Mouse (Mus musculus) ES-E14 (cell line): ENCODE measurements around the gene Skap1. TPM values are rescaled to one million over a fixed set of nuclear protein-coding genes. Genes with fewer than 3 reads are reported as not detected.
A peak's percentile ranks its signal among the peaks of the same experiment; 100 is the strongest.

Experiments
- DNase-seq: peaks from one replicate; pipeline ENCODE4 v3.0.0-alpha.2; 2013; ENCODE audit warnings: low read depth, low spot score
- H3K27ac ChIP-seq: 2 replicates; pipeline ENCODE4 v1.5.1; 2012; ENCODE audit warnings: low read depth, mild to moderate bottlenecking, low read length, moderate library complexity, mixed read lengths; ENCODE audit not compliant: poor library complexity, insufficient read depth, severe bottlenecking
- H3K36me3 ChIP-seq: 2 replicates; pipeline ENCODE4 v1.6.1; 2012; ENCODE audit warnings: mild to moderate bottlenecking, low read length, moderate library complexity, mixed read lengths; ENCODE audit not compliant: control insufficient read depth, poor library complexity, insufficient read depth, severe bottlenecking
- H3K4me1 ChIP-seq, 2 experiments: fragments of 150-350 bp in 1 of 2; sonication (generic) in 1 of 2; 2 replicates each; pipeline ENCODE4 v1.6.1; 2012; ENCODE audit warnings: low read length in 2 of 2, mild to moderate bottlenecking in 1 of 2, mixed read lengths in 1 of 2; ENCODE audit not compliant: control insufficient read depth in 2 of 2, insufficient read depth in 2 of 2, poor library complexity in 1 of 2
- H3K4me3 ChIP-seq, 2 experiments: fragments of 150-350 bp in 1 of 2; sonication (generic) in 1 of 2; 2 replicates each; pipeline ENCODE4 v1.5.1; 2012; ENCODE audit warnings: low read length in 2 of 2, low read depth in 1 of 2, mild to moderate bottlenecking in 1 of 2, mixed read lengths in 1 of 2; ENCODE audit not compliant: insufficient read depth in 1 of 2, poor library complexity in 1 of 2, severe bottlenecking in 1 of 2
- H3K9ac ChIP-seq: 2 replicates; pipeline ENCODE4 v1.6.1; 2012; ENCODE audit warnings: low read depth, mild to moderate bottlenecking, low read length, mixed read lengths; ENCODE audit not compliant: poor library complexity, insufficient read depth, severe bottlenecking
- H3K9me3 ChIP-seq: fragments of 150-350 bp; sonication (generic); 2 replicates; pipeline ENCODE4 v1.6.1; 2012; ENCODE audit warnings: low read depth, mild to moderate bottlenecking, low read length; ENCODE audit not compliant: control insufficient read depth, insufficient read depth
- CHD2 ChIP-seq: IDR thresholded peaks from 2 replicates; pipeline ENCODE4 v1.6.1; 2014; ENCODE audit warnings: mild to moderate bottlenecking, low read depth, low read length, inconsistent platforms
- HCFC1 ChIP-seq: IDR thresholded peaks from 2 replicates; pipeline ENCODE4 v1.6.1; 2012; ENCODE audit warnings: low read length, inconsistent platforms, borderline replicate concordance; ENCODE audit not compliant: insufficient read depth
- MAFK ChIP-seq: IDR thresholded peaks from 2 replicates; pipeline ENCODE4 v1.6.1; 2014; ENCODE audit warnings: mild to moderate bottlenecking, low read depth, low read length, inconsistent platforms; ENCODE audit not compliant: insufficient read depth
- ZC3H11A ChIP-seq: IDR thresholded peaks from 2 replicates; pipeline ENCODE4 v1.6.1; 2012; ENCODE audit warnings: low read depth, mild to moderate bottlenecking, inconsistent platforms, low read length, borderline replicate concordance
- ZNF384 ChIP-seq: IDR thresholded peaks from 2 replicates; pipeline ENCODE4 v1.6.1; 2012; ENCODE audit warnings: low read depth, low read length, inconsistent platforms
- in situ Hi-C, 2 experiments: fragments of 600-800 bp; cut with MboI; formaldehyde crosslinking; loops; one replicate each; pipeline ENCODE4 v1.15.1; 2025; ENCODE audit warnings: low sequenced_read_pairs in 2 of 2, inconsistent platforms in 1 of 2; ENCODE audit not compliant: unreplicated experiment in 2 of 2
- total RNA-seq: library from RNA; depleted of rRNA; stranded (reverse); fragments of 300-350 nt; gene quantifications from 2 replicates; pipeline ENCODE4 v1.2.3, GENCODE M21; 2012

Gene Skap1
- total RNA-seq, 1 experiment: 0.40 TPM

DNA sequence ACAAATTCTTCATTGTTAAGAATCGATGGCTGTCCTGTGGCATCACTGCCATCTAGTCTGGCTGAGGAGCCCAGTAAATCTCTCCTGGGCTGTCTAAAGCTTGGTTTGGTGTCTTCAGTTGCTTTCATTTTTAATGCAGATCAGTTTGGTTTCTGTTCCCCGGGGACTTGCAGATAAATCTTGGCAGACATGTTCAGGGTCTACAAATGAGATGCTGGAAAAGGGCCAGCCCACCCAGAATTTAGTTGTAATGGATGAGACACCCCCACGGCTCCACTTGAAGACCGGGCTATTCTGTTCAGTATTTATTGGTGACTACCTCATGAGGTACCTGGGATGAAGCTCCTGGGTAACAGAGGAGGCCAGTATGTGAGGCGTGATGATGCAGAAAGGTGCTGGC is 265.9 kb downstream of the Skap1 start:
- no peak overlapping the region for H3K4me3 ChIP-seq
- H3K36me3 ChIP-seq: no peaks in the 10 kb centered on the region
- TF ChIP-seq MAFK (no peak), ZNF384 (no peak), HCFC1 (no peak), ZC3H11A (no peak), CHD2 (no peak)
- no peak for DNase-seq
- no peak overlapping the region for H3K27ac ChIP-seq
- peaks cover 3 to 9% of the 10 kb centered on the region in 2 experiments; a peak in 2 of 4 replicates for H3K4me1 ChIP-seq
- in situ Hi-C loops: no loop called here
- H3K9ac ChIP-seq: no peak overlapping the region
- H3K9me3 ChIP-seq: no peaks in the 10 kb centered on the region

DNA sequence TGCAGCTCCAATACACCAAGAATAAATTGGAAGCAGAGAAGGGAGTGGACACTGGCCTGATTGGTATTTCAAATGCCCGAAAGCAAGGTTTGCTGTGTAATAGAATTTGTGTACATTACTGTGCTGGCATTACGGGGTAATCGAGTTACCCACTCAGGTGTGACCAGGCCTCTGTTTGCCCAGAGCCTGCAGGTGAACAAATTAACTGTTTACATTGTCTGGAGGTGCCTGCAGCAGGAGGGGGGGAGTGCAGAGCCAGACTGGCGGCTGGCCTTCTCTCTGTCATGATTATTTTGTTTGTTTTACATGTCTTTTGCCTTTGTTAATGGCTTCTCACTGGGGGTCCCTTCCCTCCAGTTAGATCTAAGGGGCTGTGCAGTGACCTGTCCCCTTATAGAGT is 268.3 kb downstream of the Skap1 start:
- in situ Hi-C loops: no loop called here
- no peaks in the 10 kb centered on the region for H3K9me3 ChIP-seq
- DNase-seq: no peak
- no peaks in the 10 kb centered on the region for H3K36me3 ChIP-seq
- peaks cover 0 to 4% of the 10 kb centered on the region in 2 experiments; a peak in 2 of 4 replicates for H3K4me1 ChIP-seq
- no peak overlapping the region for H3K4me3 ChIP-seq
- H3K27ac ChIP-seq: no peak overlapping the region
- no peak overlapping the region for H3K9ac ChIP-seq
- no peak for TF ChIP-seq ZNF384

DNA sequence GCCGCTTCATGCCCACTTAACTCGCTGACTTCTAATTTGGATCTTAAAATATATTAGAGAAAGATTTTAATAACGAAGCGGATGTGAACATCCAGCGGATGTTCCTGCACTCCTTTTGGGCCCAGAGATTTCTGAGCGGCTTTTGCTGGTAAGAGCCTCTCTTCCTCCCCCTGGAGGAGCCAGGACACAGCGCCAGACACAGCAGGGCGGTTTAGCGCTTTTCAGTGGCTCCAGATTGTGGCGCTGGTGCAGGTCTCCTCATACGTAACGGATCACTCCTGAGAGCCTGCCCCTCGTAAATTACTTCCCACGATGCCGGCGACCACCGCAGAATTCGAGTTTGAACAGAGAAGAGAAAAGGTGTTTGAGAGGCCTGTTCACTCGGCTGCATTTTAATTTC is 271.5 kb downstream of the Skap1 start:
- H3K36me3 ChIP-seq: no peaks in the 10 kb centered on the region
- TF ChIP-seq ZC3H11A: peak; percentile 7; the same call in 1 of the 2 replicates
- no peak for TF ChIP-seq CHD2
- no peak for TF ChIP-seq MAFK
- no peak for TF ChIP-seq ZNF384
- peaks cover under 1 to 4% of the 10 kb centered on the region in 2 experiments; a peak in 1 of 4 replicates for H3K4me1 ChIP-seq
- DNase-seq: peak; percentile 65
- H3K4me3 ChIP-seq: peak overlapping the region; percentile 30 to 56; a peak in 3 of 4 replicates
- in situ Hi-C loops: no loop called here
- peak overlapping the region; percentile 39; the same call in 1 of the 2 replicates for H3K9ac ChIP-seq
- H3K27ac ChIP-seq: no peak overlapping the region
- H3K9me3 ChIP-seq: no peaks in the 10 kb centered on the region

DNA sequence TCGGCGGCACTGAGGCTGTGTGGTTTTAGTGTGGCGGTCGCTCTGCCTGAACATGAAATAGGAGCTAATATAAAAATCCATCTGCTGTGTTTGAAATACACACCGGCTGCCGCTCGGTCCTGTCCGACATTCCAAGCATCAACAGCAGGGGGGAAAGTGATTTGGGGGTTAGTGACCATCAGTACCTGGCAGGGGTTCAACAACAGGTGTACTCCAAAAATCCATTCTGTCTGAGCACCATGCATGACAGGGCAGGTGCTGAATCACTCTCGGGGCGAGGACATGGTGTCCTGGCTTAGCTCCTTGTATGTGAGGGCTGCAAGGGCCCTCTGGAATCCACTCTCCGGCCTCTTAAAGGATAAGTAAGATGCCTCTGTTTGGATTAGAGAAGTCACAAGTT is 272.0 kb downstream of the Skap1 start:
- Histone ChIP-seq H3K9ac (no peak overlapping the region), H3K27ac (no peak overlapping the region), H3K4me1 (peaks cover 1 to 6% of the 10 kb centered on the region in 2 experiments; a peak in 1 of 4 replicates), H3K9me3 (no peaks in the 10 kb centered on the region), H3K36me3 (no peaks in the 10 kb centered on the region), H3K4me3 (peak overlapping the region; percentile 30 to 56; a peak in 3 of 4 replicates)
- TF ChIP-seq MAFK (no peak), ZC3H11A (no peak), ZNF384 (no peak), CHD2 (no peak), HCFC1 (no peak)
- in situ Hi-C loops: no loop called here
- no peak for DNase-seq
